8 mouse cellular contexts compared by ENCODE assay signal in genomic region chr10:121587371-121587840, GRCm38 (mm10). TPM values are rescaled to one million over a fixed set of nuclear protein-coding genes. Genes with fewer than 3 reads are reported as not detected.
DNase-seq lines count a peak whose midpoint lies in the region; ATAC-seq and TF ChIP-seq lines count a peak whose summit lies in the region.

No protein-coding gene starts in this region.

- TF ChIP-seq EP300 in heart, adult 2 months (IDR thresholded peaks at IDR 0.05; ENCODE audit: insufficient read depth, low read depth, low read length) = no peak
- no peak for TF ChIP-seq EP300 in heart, postnatal 0 days (IDR thresholded peaks at IDR 0.05; ENCODE audit: low read depth)

- H3K4me1 ChIP-seq in heart, adult 2 months (ENCODE audit: control insufficient read depth, insufficient read depth, low read length) = 0 out of 2 replicates have a peak, but pooled peaks cover 2% of the 10 kb centered on the region
- peaks cover 36% of the 10 kb centered on the region for H3K4me1 ChIP-seq in E14TG2a.4 (replicated peaks; ENCODE audit: low read depth, low read length)
- peaks cover 9% of the 10 kb centered on the region; the same call in 1 of the 2 replicates for H3K4me1 ChIP-seq in heart, postnatal 0 days (ENCODE audit: control insufficient read depth, insufficient read depth)

- peak overlapping the region; percentile 68 for H3K4me2 ChIP-seq in heart, postnatal 0 days (ENCODE audit: low read depth, low read length)

- 49% methylated on average over 6 of the region's 6 CpGs for WGBS in heart, adult 2 months
- WGBS in heart, postnatal 0 days = 49% methylated on average over 6 of the region's 6 CpGs

- no peaks in the 10 kb centered on the region for H3K27me3 ChIP-seq in heart, adult 2 months (ENCODE audit: control insufficient read depth, insufficient read depth, low read length)
- H3K27me3 ChIP-seq in E14TG2a.4 (ENCODE audit: insufficient read depth, low read length) = no peaks in the 10 kb centered on the region
- H3K27me3 ChIP-seq in heart, postnatal 0 days (ENCODE audit: control insufficient read depth, insufficient read depth, low read length) = no peaks in the 10 kb centered on the region

- no peak for DNase-seq in heart, adult 2 months
- no peak for DNase-seq in heart, adult 9 months (ENCODE audit: low spot score in 2 of 2)
- no peak for DNase-seq in heart, postnatal 0 days (ENCODE audit: low spot score)
- DNase-seq in cerebellum, adult 8-10 months = no peak
- DNase-seq in spleen, adult 18-20 months = no peak
- no peak for DNase-seq in adrenal gland, postnatal 4 days (ENCODE audit: low spot score in 2 of 2)

- peak overlapping the region; percentile 96 for H3K27ac ChIP-seq in heart, adult 2 months
- H3K27ac ChIP-seq in heart, postnatal 0 days (ENCODE audit: low read depth) = peak overlapping the region; percentile 84

- H3K36me3 ChIP-seq in heart, adult 2 months (ENCODE audit: control insufficient read depth, insufficient read depth, low read length) = no peaks in the 10 kb centered on the region; the same call in 1 of the 2 replicates
- peaks cover 64% of the 10 kb centered on the region for H3K36me3 ChIP-seq in E14TG2a.4 (ENCODE audit: insufficient read depth, low read length)
- peaks cover 23% of the 10 kb centered on the region for H3K36me3 ChIP-seq in heart, postnatal 0 days (replicated peaks; ENCODE audit: control insufficient read depth, insufficient read depth, low read length)

- TF ChIP-seq CTCF in heart, adult 2 months (IDR thresholded peaks at IDR 0.05) = no peak
- no peak for TF ChIP-seq CTCF in E14TG2a.4 (conservative IDR thresholded peaks at IDR 0.05; ENCODE audit: low read length)
- no peak for TF ChIP-seq CTCF in heart, postnatal 0 days (IDR thresholded peaks at IDR 0.05; ENCODE audit: low read depth)

- H3K79me2 ChIP-seq in heart, adult 2 months (replicated peaks; ENCODE audit: control insufficient read depth, insufficient read depth, low read length) = peaks cover 3% of the 10 kb centered on the region; the same call in 1 of the 2 replicates

- intact Hi-C loops in heart, adult 2 months (cut with DNase I) = loop anchor here (1.0 kb wide), 1 partner anchor 38 kb away; no protein-coding TSS in a partner anchor

- H3K9ac ChIP-seq in heart, adult 2 months (ENCODE audit: low read depth, low read length) = no peak overlapping the region; the same call in 1 of the 2 replicates
- H3K9ac ChIP-seq in heart, postnatal 0 days (replicated peaks; ENCODE audit: low read depth, low read length) = peak overlapping the region; percentile 85

- peak overlapping the region; percentile 91 for H3K4me3 ChIP-seq in heart, adult 2 months
- H3K4me3 ChIP-seq in E14TG2a.4 (replicated peaks; ENCODE audit: low read length) = peak overlapping the region; percentile 88
- H3K4me3 ChIP-seq in heart, postnatal 0 days (ENCODE audit: low read depth, low read length) = peak overlapping the region; percentile 73

- no peak for TF ChIP-seq POLR2A in heart, adult 2 months (IDR thresholded peaks at IDR 0.05; ENCODE audit: insufficient read depth, low read depth, low read length)

- H3K9me3 ChIP-seq in E14TG2a.4 (ENCODE audit: low read length) = no peaks in the 10 kb centered on the region
- H3K9me3 ChIP-seq in heart, postnatal 0 days (replicated peaks; ENCODE audit: control insufficient read depth, low read length) = no peaks in the 10 kb centered on the region

- no peak for ATAC-seq in heart, postnatal 0 days (ENCODE audit: insufficient read depth, low read depth)
- ATAC-seq in megakaryocyte, adult 5-6 weeks (ENCODE audit: poor library complexity, severe bottlenecking) = peak; percentile 8; the same call in 1 of the 2 replicates

RNA-seq across cellular contexts. Expression of gene Tbk1, which starts 0.8 kb away (rescaled TPM):
- 10 to 100 TPM; 14.9 to 15.6 TPM for total RNA-seq in heart, adult 2 months (2021)
- 7.2 and 13.4 TPM in 2 replicates for polyA plus RNA-seq in heart, adult 2 months (2012; rRNA removed)
- total RNA-seq in heart, postnatal 0 days (2014; rRNA removed; ENCODE audit: low replicate concordance) = 12.5 and 23.3 TPM in 2 replicates
- polyA plus RNA-seq in heart, postnatal 0 days (2015; fragmentation: Nextera tagmentation; extraction: Ambion mirVana) = 15.5 and 15.7 TPM in 2 replicates
- total RNA-seq in megakaryocyte, adult 5-6 weeks (2015) = 41.2 and 43.3 TPM in 2 replicates
- total RNA-seq in megakaryocyte, adult 5-6 weeks (2017) = 91.2 and 91.3 TPM in 2 replicates
- 10 to 100 TPM; 44.3 to 53.2 TPM for total RNA-seq in adrenal gland, postnatal 4 days (2021)

RNA-seq across cellular contexts. Expression of gene Xpot, which starts 38.7 kb away (rescaled TPM):
- 10 to 100 TPM; 30.0 to 30.8 TPM for total RNA-seq in heart, adult 2 months (2021)
- polyA plus RNA-seq in heart, adult 2 months (2012; rRNA removed) = 43.8 and 59.9 TPM in 2 replicates
- total RNA-seq in heart, postnatal 0 days (2014; rRNA removed; ENCODE audit: low replicate concordance) = 41.1 and 57.5 TPM in 2 replicates
- polyA plus RNA-seq in heart, postnatal 0 days (2015; fragmentation: Nextera tagmentation; extraction: Ambion mirVana) = 14.8 and 17.4 TPM in 2 replicates
- total RNA-seq in megakaryocyte, adult 5-6 weeks (2015) = 29.7 and 34.3 TPM in 2 replicates
- 24.4 and 37.1 TPM in 2 replicates for total RNA-seq in megakaryocyte, adult 5-6 weeks (2017)
- 10 to 100 TPM; 66.1 to 69.0 TPM for total RNA-seq in adrenal gland, postnatal 4 days (2021)

RNA-seq across cellular contexts. Expression of gene D930020B18Rik, which starts 54.0 kb away (rescaled TPM):
- not detected for total RNA-seq in heart, adult 2 months (2021)
- not detected in 2 replicates for polyA plus RNA-seq in heart, adult 2 months (2012; rRNA removed)
- total RNA-seq in heart, postnatal 0 days (2014; rRNA removed; ENCODE audit: low replicate concordance) = not detected in 2 replicates
- polyA plus RNA-seq in heart, postnatal 0 days (2015; fragmentation: Nextera tagmentation; extraction: Ambion mirVana) = 0.07 TPM in 1 of 2 replicates, not detected in the other
- total RNA-seq in megakaryocyte, adult 5-6 weeks (2015) = not detected in 2 replicates
- total RNA-seq in megakaryocyte, adult 5-6 weeks (2017) = 0.33 TPM in 1 of 2 replicates, not detected in the other
- total RNA-seq in adrenal gland, postnatal 4 days (2021) = under 1 TPM in 1 of 2 experiments, not detected in 1; 0.14 TPM
